Mouse (Mus musculus): ENCODE data around the gene Ero1l. TPM values are rescaled to one million over a fixed set of nuclear protein-coding genes. Genes with fewer than 3 reads are reported as not detected.
A peak's percentile ranks its signal among the peaks of the same experiment; 100 is the strongest.

Ero1l gene
- polyA plus RNA-seq, 1 experiment: 43.5 TPM

DNA sequence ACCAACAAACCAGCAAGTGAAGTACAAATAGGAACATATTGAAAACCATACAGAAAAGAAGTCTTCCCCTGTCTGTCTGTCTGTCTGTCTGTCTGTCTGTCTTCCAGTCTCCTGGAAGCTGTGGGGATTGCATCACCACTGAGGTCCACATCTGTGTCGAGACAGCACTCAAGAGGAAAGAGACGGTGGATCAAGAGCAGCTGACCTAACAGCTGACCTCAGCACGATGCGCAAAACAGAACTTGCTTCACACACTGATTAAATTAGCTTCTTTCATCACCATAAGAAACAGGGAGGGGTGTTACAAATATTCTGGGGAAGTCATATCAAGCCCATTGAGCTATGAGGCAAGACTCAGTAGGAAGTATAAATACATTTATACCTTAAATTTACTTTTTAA is 27.0 kb downstream of the Ero1l start:
- peaks cover 83% of the 10 kb centered on the region for H3K36me3 ChIP-seq (ENCODE audit: control insufficient read depth, insufficient read depth)
- H3ac ChIP-seq (ENCODE audit: control insufficient read depth, insufficient read length): no peak overlapping the region
- no peak overlapping the region for H3K4me3 ChIP-seq
- H3K27me3 ChIP-seq (ENCODE audit: control insufficient read depth, insufficient read depth, insufficient read length): no peaks in the 10 kb centered on the region
- H3K79me2 ChIP-seq (ENCODE audit: control insufficient read depth, insufficient read depth): no peaks in the 10 kb centered on the region
- no peak overlapping the region for H3K4me2 ChIP-seq (ENCODE audit: low read depth)
- TF ChIP-seq TCF3 (IDR thresholded peaks at IDR 0.05; ENCODE audit: insufficient read length, low read depth): no peak
- no peak for TF ChIP-seq POLR2A (IDR thresholded peaks at IDR 0.05; ENCODE audit: insufficient read length, low read depth)
- TF ChIP-seq POLR2AphosphoS2 (IDR thresholded peaks at IDR 0.05; ENCODE audit: insufficient read length, low read depth): peak; percentile 75
- no peak for TF ChIP-seq SRF (IDR thresholded peaks at IDR 0.05; ENCODE audit: control insufficient read depth, insufficient read length, low read depth)
- no peak for TF ChIP-seq MYOD1 (IDR thresholded peaks at IDR 0.05; ENCODE audit: control insufficient read depth in 1 of 3, insufficient read length in 2 of 3, low read depth in 2 of 3)
- TF ChIP-seq USF1 (IDR thresholded peaks at IDR 0.05; ENCODE audit: low read depth): no peak
- TF ChIP-seq CEBPB (IDR thresholded peaks at IDR 0.05; ENCODE audit: insufficient read depth, poor library complexity, severe bottlenecking): no peak
- no peak for TF ChIP-seq MAX (IDR thresholded peaks at IDR 0.05; ENCODE audit: low read depth)

- Histone ChIP-seq H3K36me3 (ENCODE audit: control insufficient read depth, insufficient read depth) (peaks cover 10% of the 10 kb centered on the region), H3K79me2 (ENCODE audit: control insufficient read depth, insufficient read depth) (no peaks in the 10 kb centered on the region), H3K4me3 (no peak overlapping the region), H3K4me2 (ENCODE audit: low read depth) (no peak overlapping the region), H3ac (ENCODE audit: control insufficient read depth, insufficient read length) (no peak overlapping the region), H3K27me3 (ENCODE audit: control insufficient read depth, insufficient read depth, insufficient read length) (no peaks in the 10 kb centered on the region)
- no peak for TF ChIP-seq TCF3 (IDR thresholded peaks at IDR 0.05; ENCODE audit: insufficient read length, low read depth)
- TF ChIP-seq POLR2AphosphoS2 (IDR thresholded peaks at IDR 0.05; ENCODE audit: insufficient read length, low read depth): peak; percentile 50
Observed at GRCm38 (mm10) chr14:45282066-45282465, 36.5 kb downstream of the Ero1l start.

- Histone ChIP-seq H3K4me2 (ENCODE audit: low read depth) (no peak overlapping the region), H3K36me3 (ENCODE audit: control insufficient read depth, insufficient read depth) (no peaks in the 10 kb centered on the region), H3K79me2 (ENCODE audit: control insufficient read depth, insufficient read depth) (no peaks in the 10 kb centered on the region), H3K27me3 (ENCODE audit: control insufficient read depth, insufficient read depth, insufficient read length) (no peaks in the 10 kb centered on the region), H3K4me3 (no peak overlapping the region), H3ac (ENCODE audit: control insufficient read depth, insufficient read length) (no peak overlapping the region)
- TF ChIP-seq MYOD1 (IDR thresholded peaks at IDR 0.05; ENCODE audit: control insufficient read depth in 1 of 3, insufficient read length in 2 of 3, low read depth in 2 of 3) (no peak), SRF (IDR thresholded peaks at IDR 0.05; ENCODE audit: control insufficient read depth, insufficient read length, low read depth) (no peak), TCF3 (IDR thresholded peaks at IDR 0.05; ENCODE audit: insufficient read length, low read depth) (no peak), MAX (IDR thresholded peaks at IDR 0.05; ENCODE audit: low read depth) (no peak), MYOG (IDR thresholded peaks at IDR 0.05; ENCODE audit: control insufficient read depth in 1 of 3, insufficient read depth in 1 of 3, insufficient read length in 2 of 3, low read depth in 2 of 3) (no peak), REST (IDR thresholded peaks at IDR 0.05; ENCODE audit: insufficient read depth, insufficient read length) (no peak), POLR2AphosphoS2 (IDR thresholded peaks at IDR 0.05; ENCODE audit: insufficient read length, low read depth) (no peak), POLR2A (IDR thresholded peaks at IDR 0.05; ENCODE audit: insufficient read length, low read depth) (no peak), USF1 (IDR thresholded peaks at IDR 0.05; ENCODE audit: low read depth) (no peak), TCF12 (IDR thresholded peaks at IDR 0.05; ENCODE audit: insufficient read depth, poor library complexity, severe bottlenecking) (no peak), CEBPB (IDR thresholded peaks at IDR 0.05; ENCODE audit: insufficient read depth, poor library complexity, severe bottlenecking) (no peak), E2F4 (IDR thresholded peaks at IDR 0.05; ENCODE audit: insufficient read depth) (no peak)
Observed at GRCm38 (mm10) chr14:45275816-45276215, 42.8 kb downstream of the Ero1l start.

DNA sequence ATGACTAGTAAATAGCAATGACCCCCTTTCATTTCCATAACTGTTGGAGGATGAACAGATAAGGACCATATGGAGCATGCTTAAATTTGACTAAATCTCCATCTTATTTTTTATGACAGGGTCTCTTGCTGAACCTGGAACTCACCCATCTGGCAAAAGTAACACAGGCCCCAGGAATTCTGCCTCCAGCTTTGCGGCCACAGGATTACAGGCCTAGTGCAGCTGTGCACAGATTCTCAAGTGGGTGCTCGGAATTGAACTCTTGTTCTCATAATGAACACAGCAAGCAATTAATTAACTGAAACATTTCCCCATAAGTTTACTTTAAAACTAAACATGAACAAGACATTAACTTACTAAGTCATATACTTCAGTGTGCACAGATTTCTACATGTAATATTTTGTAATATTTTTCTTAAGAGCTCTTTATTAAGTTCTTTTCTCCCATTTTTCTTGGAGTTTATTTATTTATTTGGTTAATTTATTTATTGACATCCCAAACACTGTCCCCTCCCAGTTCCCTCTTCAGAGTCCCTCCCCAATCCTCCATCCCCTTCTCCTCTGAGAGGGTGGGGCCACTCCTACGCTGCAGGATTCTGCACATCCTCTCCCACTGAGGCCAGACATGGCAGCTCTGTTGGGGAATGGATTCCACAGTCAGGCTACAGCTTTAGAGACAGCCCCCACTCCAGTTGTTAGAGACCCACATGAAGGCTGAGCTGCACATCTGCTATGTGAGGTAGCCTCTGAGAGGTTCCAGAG is 54.6 kb downstream of the Ero1l start:
- TF ChIP-seq USF1 (IDR thresholded peaks at IDR 0.05; ENCODE audit: low read depth) (no peak), MAX (IDR thresholded peaks at IDR 0.05; ENCODE audit: low read depth) (no peak), TCF12 (IDR thresholded peaks at IDR 0.05; ENCODE audit: insufficient read depth, poor library complexity, severe bottlenecking) (no peak), TCF3 (IDR thresholded peaks at IDR 0.05; ENCODE audit: insufficient read length, low read depth) (no peak), POLR2A (IDR thresholded peaks at IDR 0.05; ENCODE audit: insufficient read length, low read depth) (no peak), MYOG (IDR thresholded peaks at IDR 0.05; ENCODE audit: control insufficient read depth in 1 of 3, insufficient read depth in 1 of 3, insufficient read length in 2 of 3, low read depth in 2 of 3) (no peak), SRF (IDR thresholded peaks at IDR 0.05; ENCODE audit: control insufficient read depth, insufficient read length, low read depth) (no peak), REST (IDR thresholded peaks at IDR 0.05; ENCODE audit: insufficient read depth, insufficient read length) (no peak), E2F4 (IDR thresholded peaks at IDR 0.05; ENCODE audit: insufficient read depth) (no peak)
- H3K27me3 ChIP-seq (ENCODE audit: control insufficient read depth, insufficient read depth, insufficient read length): no peaks in the 10 kb centered on the region

GRCm38 (mm10) chr14:45251548-45252076 is 67.0 kb downstream of the Ero1l start:
- no peak overlapping the region for H3ac ChIP-seq (ENCODE audit: control insufficient read depth, insufficient read length)
- no peak for TF ChIP-seq USF1 (IDR thresholded peaks at IDR 0.05; ENCODE audit: low read depth)
- H3K36me3 ChIP-seq (ENCODE audit: control insufficient read depth, insufficient read depth): no peaks in the 10 kb centered on the region
- no peaks in the 10 kb centered on the region for H3K27me3 ChIP-seq (ENCODE audit: control insufficient read depth, insufficient read depth, insufficient read length)
- no peak overlapping the region for H3K4me3 ChIP-seq
- no peak overlapping the region for H3K4me2 ChIP-seq (ENCODE audit: low read depth)
- no peaks in the 10 kb centered on the region for H3K79me2 ChIP-seq (ENCODE audit: control insufficient read depth, insufficient read depth)

More for the DNA sequence above, 54.6 kb downstream of the Ero1l start:
- Histone ChIP-seq H3K4me3 (no peak overlapping the region), H3ac (ENCODE audit: control insufficient read depth, insufficient read length) (no peak overlapping the region), H3K36me3 (ENCODE audit: control insufficient read depth, insufficient read depth) (no peaks in the 10 kb centered on the region), H3K79me2 (ENCODE audit: control insufficient read depth, insufficient read depth) (no peaks in the 10 kb centered on the region), H3K4me2 (ENCODE audit: low read depth) (no peak overlapping the region)

All from myocyte (in vitro differentiated cells).